Mouse (Mus musculus) heart, postnatal 0 days (tissue): Measurements from ENCODE around the gene Cog5.

ENCODE experiments used
- CTCF ChIP-seq: IDR thresholded peaks from 2 replicates; pipeline ENCODE4 v1.5.1; 2016; ENCODE audit warnings: antibody characterized with exemption, control low read depth, low read depth
- EP300 ChIP-seq: IDR thresholded peaks from 2 replicates; pipeline ENCODE4 v1.6.1; 2016; ENCODE audit warnings: antibody characterized with exemption, low read depth

DNA sequence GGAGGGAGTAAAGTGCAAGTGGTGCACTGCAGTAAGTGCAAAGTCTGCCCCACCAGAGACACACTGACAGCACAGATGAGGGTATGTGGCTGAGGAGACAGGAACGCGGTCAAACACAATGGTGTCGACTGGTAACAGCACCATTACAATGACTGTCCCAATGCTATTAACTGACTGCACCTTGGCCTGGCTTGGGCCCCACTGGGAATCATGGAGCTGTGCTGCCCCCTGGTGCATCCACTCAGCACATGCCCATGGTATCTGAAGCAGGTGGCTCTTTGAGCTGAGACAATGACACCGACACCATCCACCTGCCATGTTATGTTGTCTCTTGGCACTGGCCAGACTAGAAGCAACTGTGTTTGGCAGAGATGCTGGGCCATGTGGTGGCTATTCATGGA lies 272.0 kb downstream of the Cog5 start:
- peak; percentile 83 for TF ChIP-seq CTCF
- 0 out of 2 replicates have a peak, but pooled peaks have one; percentile 7 for TF ChIP-seq EP300
